Mouse (Mus musculus) small intestine, adult 2 months (tissue): Measurements from ENCODE around the gene Rpf1.

Experiments used
- CTCF ChIP-seq: fragments of 200-500 bp; IDR thresholded peaks from 2 replicates; pipeline ENCODE4 v1.5.1; 2012; ENCODE audit warnings: low read depth, mild to moderate bottlenecking, control low read depth, inconsistent platforms, low read length, moderate library complexity, mixed read lengths; ENCODE audit not compliant: insufficient replicate concordance, insufficient read length; ENCODE audit errors: extremely low read depth
- POLR2A ChIP-seq: fragments of 200-500 bp; IDR thresholded peaks from 2 replicates; pipeline ENCODE4 v1.6.1; 2012; ENCODE audit warnings: low read depth, mild to moderate bottlenecking, control low read depth, inconsistent platforms, low read length, moderate library complexity

DNA sequence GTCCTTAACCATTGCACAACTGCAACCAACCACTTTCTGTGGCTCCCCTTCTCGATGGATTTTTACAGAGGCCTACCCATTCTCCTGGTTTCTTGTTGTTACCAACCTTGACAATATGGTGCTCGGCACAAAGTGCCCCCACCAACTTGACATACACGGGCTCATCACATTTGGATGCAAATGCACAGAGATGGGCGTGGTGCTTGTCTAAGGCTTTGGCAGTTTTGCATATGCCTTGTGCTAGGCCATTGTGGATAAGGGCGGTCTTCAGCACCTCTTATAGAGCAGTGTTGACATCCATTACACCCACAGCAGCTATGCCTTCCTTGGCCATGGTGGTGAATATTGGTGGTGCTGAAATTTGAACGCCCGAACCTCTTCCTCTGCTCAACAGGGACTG is 41.7 kb upstream of the Rpf1 start:
- no peak for TF ChIP-seq CTCF
- TF ChIP-seq POLR2A, result no peak
